Mouse (Mus musculus): Measurements from ENCODE around the gene Mllt11.

DNA sequence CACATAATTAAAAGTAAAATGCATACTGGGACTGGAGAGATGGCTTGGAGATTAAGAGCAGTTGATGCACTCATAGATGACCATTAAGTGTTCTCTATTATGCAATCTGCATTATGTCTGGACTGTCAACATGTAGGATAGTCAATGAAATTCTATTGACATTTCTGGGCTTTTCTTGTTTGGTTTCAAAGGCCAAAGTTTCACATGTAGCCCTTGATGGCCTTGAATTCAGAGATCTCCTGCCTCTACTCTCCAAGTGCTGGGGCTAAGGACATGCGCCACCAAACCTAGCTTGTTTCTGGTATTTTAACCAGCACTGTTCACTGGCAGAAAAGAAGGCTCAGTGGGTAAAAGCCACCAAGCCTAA lies 18.4 kb downstream of the Mllt11 start:
- TF ChIP-seq CTCF (IDR thresholded peaks at IDR 0.05; ENCODE audit: borderline replicate concordance, control insufficient read depth, extremely low read depth, insufficient read depth, low read length, poor library complexity) = no peak
- TF ChIP-seq POLR2A (IDR thresholded peaks at IDR 0.05; ENCODE audit: control insufficient read depth, extremely low read depth, insufficient read depth, low read length, poor library complexity) = no peak

Measured in thymus, adult 2 months (tissue).